Mouse (Mus musculus): ENCODE results near the gene Hadh.
A peak's percentile ranks its signal among the peaks of the same experiment; 100 is the strongest.

GRCm38 (mm10) chr3:131247447-131247846, 24.5 kb downstream of the Hadh start:
- TF ChIP-seq CTCF (conservative IDR thresholded peaks at IDR 0.05 in 1 of 2, IDR thresholded peaks at IDR 0.05 in 1 of 2; ENCODE audit: low read depth in 2 of 2, low read length in 2 of 2) (peak in 1 of 2 experiments; percentile 25; a peak in 1 of 4 replicates), ZNF384 (IDR thresholded peaks at IDR 0.05; ENCODE audit: low read depth, low read length) (no peak), RAD21 (IDR thresholded peaks at IDR 0.05; ENCODE audit: low read depth, low read length) (no peak), JUN (IDR thresholded peaks at IDR 0.05; ENCODE audit: insufficient read depth, low read depth, low read length) (no peak), EP300 (IDR thresholded peaks at IDR 0.05; ENCODE audit: low read length) (no peak)

All from CH12.LX (cell line).